Mouse (Mus musculus): ENCODE results near the gene Atp11b.

Atp11b gene

DNA sequence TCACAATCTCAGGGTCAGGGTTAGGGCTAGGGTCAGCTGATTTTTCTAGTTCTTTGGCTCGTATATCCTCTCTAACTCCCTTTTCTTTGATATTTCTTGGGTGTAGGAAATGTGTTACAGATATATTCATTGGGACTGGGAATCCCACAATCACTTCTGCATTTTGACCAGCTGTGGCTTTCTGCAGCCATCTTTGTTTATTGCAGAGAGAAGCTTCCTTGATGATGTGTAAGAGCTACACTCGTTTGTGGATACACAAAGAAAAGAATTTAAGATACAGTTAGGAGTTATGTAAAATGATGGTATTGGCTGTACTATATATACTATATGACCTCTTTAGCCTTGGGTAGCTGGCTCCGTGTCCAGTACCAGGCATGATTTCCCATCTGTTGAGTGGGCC lies 25.8 kb downstream of the Atp11b start:
- no peak for DNase-seq

- DNase-seq: no peak
These were observed 48.1 kb downstream of the Atp11b start for GRCm38 (mm10) chr3:35802040-35802439.

GRCm38 (mm10) chr3:35819887-35820286 lies 66.0 kb downstream of the Atp11b start:
- no peak for DNase-seq

GRCm38 (mm10) chr3:35822036-35822435 lies 68.1 kb downstream of the Atp11b start:
- no peak for DNase-seq

DNA sequence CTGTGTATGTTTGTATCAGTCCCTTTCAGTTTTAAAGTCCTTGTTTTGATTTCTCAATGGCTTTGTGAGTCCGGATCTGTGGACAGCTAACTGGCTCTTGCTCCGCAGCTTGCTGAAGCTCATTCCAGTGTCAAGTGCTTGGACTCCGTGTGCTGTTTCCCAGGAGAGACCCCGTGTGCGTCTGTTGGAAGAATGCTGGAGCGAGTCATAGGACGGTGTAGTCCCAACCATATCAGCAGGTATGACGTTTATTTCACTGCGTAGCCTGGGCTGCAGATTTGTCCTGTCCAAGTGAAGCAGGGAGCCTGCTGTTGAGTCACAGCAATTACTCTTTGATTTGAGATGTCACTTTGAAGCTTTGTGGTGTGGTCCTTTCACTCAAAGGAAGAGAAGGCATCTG lies 95.4 kb downstream of the Atp11b start:
- DNase-seq: no peak

DNA sequence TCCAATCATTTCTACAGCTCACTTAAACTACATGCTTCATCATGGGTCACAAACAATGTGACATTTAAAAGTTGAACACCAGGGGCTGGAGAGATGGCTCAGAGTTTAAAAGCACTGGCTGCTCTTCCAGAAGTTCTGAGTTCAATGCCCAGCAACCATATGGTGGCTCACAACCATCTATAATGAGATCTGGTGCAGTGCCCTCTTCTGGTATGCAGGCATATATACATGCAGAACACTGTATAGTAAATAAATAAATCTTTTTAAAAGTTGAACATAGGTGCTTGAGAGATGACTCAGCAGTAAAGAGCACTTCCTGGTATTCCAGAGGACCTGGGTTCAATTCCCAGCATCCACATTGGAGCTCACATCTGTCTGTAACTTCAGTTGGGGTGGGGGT lies 129.4 kb downstream of the Atp11b start:
- no peak for DNase-seq

DNA sequence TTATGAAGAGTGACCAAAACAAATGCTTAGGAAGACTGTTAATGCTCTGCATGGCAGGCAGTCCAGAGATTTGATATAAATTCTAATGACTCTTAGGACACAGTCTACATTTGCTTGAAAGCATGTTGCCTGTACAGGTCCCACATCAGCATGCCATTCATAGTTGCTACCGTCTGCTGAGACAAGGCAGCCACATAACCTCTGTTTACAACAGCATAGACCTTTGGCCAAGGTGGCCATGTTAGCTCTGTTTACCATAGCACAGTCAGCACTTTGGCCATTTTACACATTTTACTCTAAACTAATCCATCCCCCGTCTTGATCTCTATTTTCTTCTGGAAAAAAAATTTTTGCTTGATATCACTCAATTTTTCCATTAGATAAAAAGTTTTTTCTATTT lies 135.6 kb downstream of the Atp11b start:
- DNase-seq: no peak

GRCm38 (mm10) chr3:35891123-35891522 lies 137.2 kb downstream of the Atp11b start:
- no peak for DNase-seq

GRCm38 (mm10) chr3:35893156-35893555 lies 139.2 kb downstream of the Atp11b start:
- DNase-seq: no peak

GRCm38 (mm10) chr3:35897900-35898299 lies 144.0 kb downstream of the Atp11b start:
- DNase-seq: no peak

DNA sequence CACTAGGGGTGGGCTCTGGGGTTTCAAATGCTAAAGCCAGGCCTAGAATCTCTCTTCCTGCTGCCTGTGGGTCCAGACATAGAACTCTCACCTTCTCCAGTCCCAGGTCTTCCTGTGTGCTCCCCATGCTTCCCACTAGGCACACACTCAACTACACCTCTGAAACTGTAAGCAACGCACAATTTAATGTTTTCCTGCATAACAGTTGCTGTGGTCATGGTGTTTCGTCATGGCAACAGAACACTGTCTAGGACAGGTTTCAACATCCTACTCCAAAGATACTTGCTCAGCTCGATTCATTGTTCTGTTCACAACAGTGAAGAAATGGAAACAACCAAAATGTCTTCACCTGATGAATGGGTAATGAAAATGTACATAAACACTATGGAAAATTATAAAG lies 145.2 kb downstream of the Atp11b start:
- DNase-seq: no peak

GRCm38 (mm10) chr3:35900555-35901204 lies 146.8 kb downstream of the Atp11b start:
- DNase-seq: no peak
